Mouse (Mus musculus) bone marrow, adult 2 months (tissue): ENCODE measurements around the gene Tradd.

ENCODE experiments used
- CTCF ChIP-seq: fragments of 200-500 bp; IDR thresholded peaks from 2 replicates; pipeline ENCODE4 v1.5.1; 2011; ENCODE audit warnings: low read length, control low read depth; ENCODE audit not compliant: control insufficient read depth, insufficient read depth
- POLR2A ChIP-seq: fragments of 200-500 bp; IDR thresholded peaks from 2 replicates; pipeline ENCODE4 v1.6.1; 2011; ENCODE audit warnings: low read depth, mild to moderate bottlenecking, control low read depth, low read length, borderline replicate concordance; ENCODE audit not compliant: control insufficient read depth

- TF ChIP-seq CTCF (no peak), POLR2A (no peak)
Measured at GRCm38 (mm10) chr8:105295895-105296573, 31.6 kb upstream of the Tradd start, which contains the start of gene Exoc3l.
